In genomic region chr2:163332368-163333055, GRCm38 (mm10) we compare ENCODE assay signal across 10 mouse cellular contexts.
DNase-seq lines count a peak whose midpoint lies in the region; ATAC-seq lines count a peak whose summit lies in the region.
"Had no signal": no experiment of that assay in that cellular context is flagged by ENCODE, and none has a peak within 500 bp of the region (broad histone marks: within the 10 kb centered on the region; RNA-seq: fewer than 3 reads in every experiment).

No protein-coding gene starts in this region.

- no peak overlapping the region for H3K9ac ChIP-seq in forebrain, embryonic 14.5 days (ENCODE audit: low read length)
- H3K9ac ChIP-seq in forebrain, embryonic 11.5 days (ENCODE audit: low read length) = no peak overlapping the region
- H3K9ac ChIP-seq: intestine, embryonic 15.5 days had no signal

- H3K4me2 ChIP-seq in forebrain, embryonic 14.5 days (ENCODE audit: low read length) = no peak overlapping the region
- H3K4me2 ChIP-seq in forebrain, embryonic 11.5 days (ENCODE audit: low read depth, low read length, severe bottlenecking) = no peak overlapping the region
- H3K4me2 ChIP-seq: intestine, embryonic 15.5 days had no signal

- peaks cover 2% of the 10 kb centered on the region; the same call in 1 of the 2 replicates for H3K27me3 ChIP-seq in forebrain, embryonic 14.5 days (replicated peaks; ENCODE audit: control insufficient read depth, insufficient read depth, low read length)
- H3K27me3 ChIP-seq in forebrain, embryonic 11.5 days (ENCODE audit: control insufficient read depth, insufficient read depth, low read length) = no peaks in the 10 kb centered on the region; the same call in 1 of the 2 replicates

- no peak overlapping the region for H3K4me3 ChIP-seq in forebrain, embryonic 14.5 days (ENCODE audit: low read depth, low read length)
- H3K4me3 ChIP-seq in forebrain, embryonic 11.5 days (ENCODE audit: low read depth, low read length) = no peak overlapping the region
- H3K4me3 ChIP-seq: intestine, embryonic 15.5 days had no signal

- H3K9me3 ChIP-seq in forebrain, embryonic 14.5 days (replicated peaks; ENCODE audit: control insufficient read depth, low read length) = no peaks in the 10 kb centered on the region
- no peaks in the 10 kb centered on the region for H3K9me3 ChIP-seq in forebrain, embryonic 11.5 days (ENCODE audit: control insufficient read depth, low read length)
- H3K9me3 ChIP-seq: intestine, embryonic 15.5 days had no signal

- peak; percentile 70 for DNase-seq in forebrain, embryonic 14.5 days (ENCODE audit: low spot score)
- no peak for DNase-seq in forebrain, embryonic 11.5 days (ENCODE audit: low spot score)
- DNase-seq in right cerebral cortex, adult 18-20 months = peak; percentile 63
- DNase-seq in right cerebral cortex, postnatal 14 days = no peak
- DNase-seq in layer of hippocampus, postnatal 36 days = peak; percentile 41 to 50
- no peak for DNase-seq in ovary, postnatal 14 days (ENCODE audit: low spot score)
- no peak for DNase-seq in urinary bladder, postnatal 10 days (ENCODE audit: low spot score)
- DNase-seq in kidney, adult 11 months = no peak
- DNase-seq: lung, postnatal 4 days had no signal

- 69% methylated on average over 13 of the region's 13 CpGs for WGBS in forebrain, embryonic 14.5 days
- WGBS in forebrain, embryonic 11.5 days = 81% methylated on average over 13 of the region's 13 CpGs

- no peak overlapping the region for H3K27ac ChIP-seq in forebrain, embryonic 14.5 days (ENCODE audit: low read depth, low read length)
- no peak overlapping the region for H3K27ac ChIP-seq in forebrain, embryonic 11.5 days (ENCODE audit: low read depth, low read length)
- H3K27ac ChIP-seq: intestine, embryonic 15.5 days had no signal

- no peaks in the 10 kb centered on the region for H3K4me1 ChIP-seq in forebrain, embryonic 14.5 days (ENCODE audit: control insufficient read depth, insufficient read depth, low read length)
- H3K4me1 ChIP-seq in forebrain, embryonic 11.5 days (replicated peaks; ENCODE audit: control insufficient read depth, insufficient read depth, low read length) = no peaks in the 10 kb centered on the region
- H3K4me1 ChIP-seq: intestine, embryonic 15.5 days had no signal

- ATAC-seq in forebrain, embryonic 14.5 days = no peak
- ATAC-seq in forebrain, embryonic 11.5 days (replicated peaks; ENCODE audit: low FRiP score) = no peak
- ATAC-seq: intestine, embryonic 15.5 days had no signal

- H3K36me3 ChIP-seq in forebrain, embryonic 14.5 days (ENCODE audit: control insufficient read depth, insufficient read depth, low read length) = no peaks in the 10 kb centered on the region
- H3K36me3 ChIP-seq in forebrain, embryonic 11.5 days (ENCODE audit: control insufficient read depth, insufficient read depth, low read length) = no peaks in the 10 kb centered on the region
- H3K36me3 ChIP-seq: intestine, embryonic 15.5 days had no signal

Comparison
In these comparisons a context has a peak if more than half of its experiments do, and no peak if none do; other contexts are left out.
1. DNase-seq: peak in forebrain, embryonic 14.5 days (single experiment), right cerebral cortex, adult 18-20 months (single experiment) and layer of hippocampus, postnatal 36 days (2 of 2); none in forebrain, embryonic 11.5 days (single experiment), right cerebral cortex, postnatal 14 days (single experiment), ovary, postnatal 14 days (single experiment), urinary bladder, postnatal 10 days (single experiment) and kidney, adult 11 months (single experiment).